Mouse (Mus musculus) right cerebral cortex, postnatal 10 days (tissue): Measurements from ENCODE around the gene Kif14.
"Not testable (repeated sequence)": the region's sequence is repeated elsewhere in the genome, so short reads cannot be mapped to it uniquely, and the experiment has no call there.

ENCODE experiments used
- DNase-seq, 2 experiments: peaks; one replicate each; pipeline ENCODE4 v3.0.0; 2021; ENCODE audit warnings: low spot score in 2 of 2

The Kif14 gene

GRCm38 (mm10) chr1:136491681-136492080 lies 25.5 kb downstream of the Kif14 start:
- DNase-seq: no peak

GRCm38 (mm10) chr1:136492232-136492631 lies 26.1 kb downstream of the Kif14 start:
- no peak for DNase-seq

GRCm38 (mm10) chr1:136499317-136499716 lies 33.2 kb downstream of the Kif14 start:
- no peak for DNase-seq

- DNase-seq: no peak
Observed at GRCm38 (mm10) chr1:136502936-136503335, 36.8 kb downstream of the Kif14 start.

- DNase-seq: not testable (repeated sequence)
Observed at GRCm38 (mm10) chr1:136506255-136506654, 40.1 kb downstream of the Kif14 start.

GRCm38 (mm10) chr1:136512317-136512716 lies 46.2 kb downstream of the Kif14 start:
- DNase-seq: no peak

- DNase-seq: peak in 1 of 2 experiments; percentile 33
Observed at GRCm38 (mm10) chr1:136513181-136513580, 47.0 kb downstream of the Kif14 start.

GRCm38 (mm10) chr1:136518699-136519356 lies 52.7 kb downstream of the Kif14 start:
- DNase-seq: no peak

GRCm38 (mm10) chr1:136521363-136521937 lies 55.3 kb downstream of the Kif14 start:
- DNase-seq: peak; percentile 70 to 84

- DNase-seq: peak in 1 of 2 experiments; percentile 72
Observed at GRCm38 (mm10) chr1:136524917-136525316, 58.8 kb downstream of the Kif14 start.

GRCm38 (mm10) chr1:136525818-136526217 lies 59.7 kb downstream of the Kif14 start:
- DNase-seq: no peak

GRCm38 (mm10) chr1:136527163-136527562 lies 61.0 kb downstream of the Kif14 start:
- DNase-seq: peak; percentile 70 to 71

GRCm38 (mm10) chr1:136532556-136532955 lies 66.4 kb downstream of the Kif14 start:
- DNase-seq: no peak

GRCm38 (mm10) chr1:136536947-136537346 lies 70.8 kb downstream of the Kif14 start:
- DNase-seq: no peak

- no peak for DNase-seq
Observed at GRCm38 (mm10) chr1:136538247-136538646, 72.1 kb downstream of the Kif14 start.

GRCm38 (mm10) chr1:136540407-136540895 lies 74.3 kb downstream of the Kif14 start:
- DNase-seq: no peak

- no peak for DNase-seq
Observed at GRCm38 (mm10) chr1:136541618-136542376, 75.7 kb downstream of the Kif14 start.

GRCm38 (mm10) chr1:136543920-136544319 lies 77.8 kb downstream of the Kif14 start:
- DNase-seq: no peak

GRCm38 (mm10) chr1:136547068-136547467 lies 80.9 kb downstream of the Kif14 start:
- no peak for DNase-seq

- DNase-seq: no peak
Observed at GRCm38 (mm10) chr1:136550285-136550684, 84.1 kb downstream of the Kif14 start.

- DNase-seq: peak; percentile 89 to 91
Observed at GRCm38 (mm10) chr1:136550851-136551540, 84.9 kb downstream of the Kif14 start.

GRCm38 (mm10) chr1:136554686-136555085 lies 88.5 kb downstream of the Kif14 start:
- DNase-seq: no peak
